Mouse (Mus musculus) ES-Bruce4 (cell line): ENCODE measurements at regions not wholly inside any gene's neighbourhood (a gene's known extent, or its start where the extent isn't known, plus 50 kb on each side); places are given as distances from the start of the nearest gene placed in this dataset.

Experiments
- H3K27ac ChIP-seq: 2 replicates; pipeline ENCODE4 v1.5.1; 2012; ENCODE audit warnings: low read length, inconsistent platforms; ENCODE audit not compliant: insufficient read depth
- H3K27me3 ChIP-seq: 2 replicates; pipeline ENCODE4 v1.6.1; 2012; ENCODE audit warnings: mild to moderate bottlenecking, low read length, inconsistent platforms; ENCODE audit not compliant: control insufficient read depth, poor library complexity, insufficient read depth, severe bottlenecking
- H3K36me3 ChIP-seq: 2 replicates; pipeline ENCODE4 v1.6.1; 2012; ENCODE audit warnings: inconsistent platforms, mild to moderate bottlenecking, low read length, moderate library complexity; ENCODE audit not compliant: control insufficient read depth, poor library complexity, insufficient read depth, severe bottlenecking
- H3K4me1 ChIP-seq: one replicate; pipeline ENCODE4 v1.8.1; 2011; ENCODE audit warnings: low read length; ENCODE audit not compliant: control insufficient read depth, insufficient read depth
- H3K4me3 ChIP-seq: 2 replicates; pipeline ENCODE4 v1.5.1; 2011; ENCODE audit warnings: low read depth, mild to moderate bottlenecking, low read length
- H3K9ac ChIP-seq: 2 replicates; pipeline ENCODE4 v1.6.1; 2012; ENCODE audit warnings: low read depth, mild to moderate bottlenecking, inconsistent platforms; ENCODE audit not compliant: poor library complexity, severe bottlenecking
- H3K9me3 ChIP-seq: replicated peaks from 2 replicates; pipeline ENCODE4 v1.6.1; 2012; ENCODE audit warnings: mild to moderate bottlenecking, low read length, inconsistent platforms; ENCODE audit not compliant: control insufficient read depth, poor library complexity, insufficient read depth, severe bottlenecking
- CTCF ChIP-seq: IDR thresholded peaks from one replicate; pipeline ENCODE4 v1.8.1; 2011; ENCODE audit warnings: low read depth, low read length
- EP300 ChIP-seq: IDR thresholded peaks from 2 replicates; pipeline ENCODE4 v1.6.1; 2011; ENCODE audit warnings: low read depth, low read length; ENCODE audit not compliant: insufficient read depth
- POLR2A ChIP-seq: IDR thresholded peaks from one replicate; pipeline ENCODE4 v1.8.1; 2011; ENCODE audit warnings: low read length; ENCODE audit not compliant: insufficient read depth

GRCm38 (mm10) chr4:95148665-95149064, 96.6 kb upstream of the Jun start:
- TF ChIP-seq EP300 (no peak), POLR2A (no peak), CTCF (no peak)
- H3K27me3 ChIP-seq: no peaks in the 10 kb centered on the region
- no peaks in the 10 kb centered on the region for H3K9me3 ChIP-seq
- H3K4me3 ChIP-seq: no peak overlapping the region
- no peak overlapping the region for H3K27ac ChIP-seq
- H3K4me1 ChIP-seq: peaks cover 2% of the 10 kb centered on the region
- H3K36me3 ChIP-seq: no peaks in the 10 kb centered on the region
- no peak overlapping the region for H3K9ac ChIP-seq

GRCm38 (mm10) chr4:95151678-95152077, 99.7 kb upstream of the Jun start:
- H3K9me3 ChIP-seq: no peaks in the 10 kb centered on the region
- H3K9ac ChIP-seq: no peak overlapping the region
- no peak overlapping the region for H3K27ac ChIP-seq
- no peak overlapping the region for H3K4me3 ChIP-seq
- peaks cover 2% of the 10 kb centered on the region for H3K4me1 ChIP-seq
- no peaks in the 10 kb centered on the region for H3K36me3 ChIP-seq
- TF ChIP-seq CTCF (no peak), POLR2A (no peak), EP300 (no peak)
- no peaks in the 10 kb centered on the region for H3K27me3 ChIP-seq

- no peaks in the 10 kb centered on the region for H3K27me3 ChIP-seq
- no peak overlapping the region for H3K27ac ChIP-seq
- no peak overlapping the region for H3K4me3 ChIP-seq
- no peaks in the 10 kb centered on the region for H3K9me3 ChIP-seq
- peaks cover 2% of the 10 kb centered on the region for H3K4me1 ChIP-seq
- no peak overlapping the region for H3K9ac ChIP-seq
- no peaks in the 10 kb centered on the region for H3K36me3 ChIP-seq
- TF ChIP-seq CTCF: no peak
Observed at GRCm38 (mm10) chr4:95152431-95153115, 100.6 kb upstream of the Jun start.

- TF ChIP-seq POLR2A (no peak), CTCF (no peak), EP300 (0 out of 2 replicates have a peak, but pooled peaks have one; percentile 65)
- H3K4me3 ChIP-seq: no peak overlapping the region
Observed at GRCm38 (mm10) chr4:95153737-95154287, 101.8 kb upstream of the Jun start.

GRCm38 (mm10) chr4:95154377-95154776, 102.4 kb upstream of the Jun start:
- TF ChIP-seq CTCF (no peak), EP300 (no peak), POLR2A (no peak)
- no peaks in the 10 kb centered on the region for H3K27me3 ChIP-seq
- H3K27ac ChIP-seq: peak overlapping the region; percentile 56; the same call in 1 of the 2 replicates
- H3K4me1 ChIP-seq: peaks cover 2% of the 10 kb centered on the region
- no peak overlapping the region for H3K4me3 ChIP-seq
- H3K9me3 ChIP-seq: no peaks in the 10 kb centered on the region
- H3K9ac ChIP-seq: peak overlapping the region; percentile 49
- no peaks in the 10 kb centered on the region for H3K36me3 ChIP-seq

More at GRCm38 (mm10) chr4:95153737-95154287, 101.8 kb upstream of the Jun start:
- H3K27ac ChIP-seq: peak overlapping the region; percentile 76
- no peaks in the 10 kb centered on the region for H3K9me3 ChIP-seq
- peaks cover 2% of the 10 kb centered on the region for H3K4me1 ChIP-seq
- peak overlapping the region; percentile 49 for H3K9ac ChIP-seq
- no peaks in the 10 kb centered on the region for H3K36me3 ChIP-seq
- no peaks in the 10 kb centered on the region for H3K27me3 ChIP-seq

- H3K9me3 ChIP-seq: no peaks in the 10 kb centered on the region
- no peaks in the 10 kb centered on the region for H3K27me3 ChIP-seq
- peaks cover 2% of the 10 kb centered on the region for H3K4me1 ChIP-seq
- H3K4me3 ChIP-seq: no peak overlapping the region
- no peak overlapping the region for H3K9ac ChIP-seq
- no peaks in the 10 kb centered on the region for H3K36me3 ChIP-seq
- H3K27ac ChIP-seq: no peak overlapping the region
- TF ChIP-seq EP300: no peak
- TF ChIP-seq POLR2A: no peak
- TF ChIP-seq CTCF: no peak
Observed at GRCm38 (mm10) chr4:95155178-95155577, 103.2 kb upstream of the Jun start.
